Mouse (Mus musculus): ENCODE measurements at regions not wholly inside any gene's neighbourhood (a gene's known extent, or its start where the extent isn't known, plus 50 kb on each side); places are given as distances from the start of the nearest gene placed in this dataset.

DNA sequence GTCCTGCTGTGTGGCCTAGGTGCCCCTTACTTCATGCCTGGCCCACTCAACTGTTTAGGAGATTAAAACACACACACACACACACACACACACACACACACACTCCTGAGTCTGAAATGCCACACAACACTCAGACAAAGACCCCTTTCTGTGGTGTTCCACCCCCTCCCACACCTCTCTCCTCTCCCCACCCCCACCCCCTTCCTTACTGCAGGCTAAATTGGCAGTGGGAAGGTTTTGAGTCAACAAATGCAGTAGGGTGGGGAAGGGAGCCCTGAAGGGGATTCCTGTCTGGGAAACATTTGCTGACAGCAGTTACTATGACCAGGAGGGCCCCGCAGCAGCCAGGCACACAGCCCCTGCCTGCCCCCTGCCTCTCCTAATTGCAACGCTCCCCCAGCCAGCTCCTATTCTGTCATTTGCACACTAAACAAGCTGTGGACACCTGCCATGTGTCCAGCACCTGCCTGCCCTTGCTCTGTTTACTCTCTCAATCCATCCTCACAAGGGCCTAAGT is 69.5 kb downstream of the Ephb3 start:
- no peak for DNase-seq (ENCODE audit: low spot score)

DNA sequence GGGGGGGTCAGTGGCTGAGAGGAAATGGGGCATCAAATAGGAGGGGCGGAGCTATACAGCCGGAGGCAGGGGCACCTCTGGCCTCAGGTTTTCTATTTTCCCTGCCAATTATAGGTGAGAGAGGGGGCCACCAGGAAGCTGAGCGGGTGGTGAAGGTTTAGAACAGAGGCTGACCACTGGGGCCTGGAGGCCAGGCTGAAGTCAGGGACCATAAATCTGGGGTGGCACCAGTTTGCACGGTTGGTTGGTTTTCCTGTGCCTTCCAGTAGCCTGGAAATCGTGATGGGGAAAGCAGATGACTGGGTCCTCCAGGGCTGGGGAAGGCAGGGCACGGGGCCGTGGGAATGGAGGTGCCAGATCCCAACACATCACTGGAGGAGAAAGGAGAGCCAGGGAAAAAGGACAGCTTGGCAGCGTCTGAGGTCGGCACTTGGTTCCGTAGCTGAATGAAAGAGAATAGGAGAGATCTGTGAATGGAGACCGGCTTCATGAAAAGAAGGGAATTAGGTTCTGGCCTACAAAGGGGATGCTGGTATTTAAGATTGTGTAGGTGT is 73.3 kb downstream of the Ephb3 start:
- DNase-seq (ENCODE audit: low spot score): no peak

DNA sequence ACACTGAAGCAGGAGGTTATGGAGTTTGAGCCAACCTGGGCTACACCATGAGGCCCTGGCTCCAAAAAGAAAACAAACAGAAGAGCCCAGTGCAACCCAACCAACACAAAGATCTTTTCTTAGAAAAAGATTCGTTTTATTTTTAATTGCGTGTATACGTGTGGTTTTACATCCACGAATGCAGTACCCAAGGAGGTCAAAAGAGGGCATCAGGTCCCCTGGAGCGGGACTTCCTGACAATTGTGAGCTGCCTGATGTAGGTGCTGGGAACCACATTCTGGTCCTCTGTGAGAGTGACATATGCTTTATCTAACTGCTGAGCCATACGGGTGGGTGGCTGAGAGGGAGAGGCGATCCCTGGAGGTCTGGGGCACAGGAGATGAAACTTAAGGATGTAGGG is 73.8 kb downstream of the Ephb3 start:
- no peak for DNase-seq (ENCODE audit: low spot score)

DNA sequence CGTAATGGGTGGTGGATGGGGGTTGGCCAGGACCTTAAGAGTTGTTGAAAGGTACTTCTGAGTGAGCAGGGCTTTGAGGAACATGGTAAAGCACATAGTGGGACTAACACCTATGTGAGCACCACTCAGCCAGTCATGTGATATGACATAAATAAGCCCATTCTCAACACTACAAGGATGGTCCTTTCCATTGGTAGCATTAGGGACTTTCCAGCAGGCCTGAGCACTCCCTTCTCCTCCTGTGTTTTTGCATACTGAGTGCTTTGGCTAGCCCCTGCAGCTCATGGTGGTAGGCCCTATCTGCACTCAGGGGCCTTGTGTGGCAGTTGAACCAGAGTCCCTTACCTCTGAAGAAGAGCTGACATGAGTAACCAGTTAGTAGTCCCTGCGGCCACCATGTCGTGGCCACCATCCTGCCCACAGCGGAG is 75.7 kb downstream of the Ephb3 start:
- DNase-seq (ENCODE audit: low spot score): no peak

DNA sequence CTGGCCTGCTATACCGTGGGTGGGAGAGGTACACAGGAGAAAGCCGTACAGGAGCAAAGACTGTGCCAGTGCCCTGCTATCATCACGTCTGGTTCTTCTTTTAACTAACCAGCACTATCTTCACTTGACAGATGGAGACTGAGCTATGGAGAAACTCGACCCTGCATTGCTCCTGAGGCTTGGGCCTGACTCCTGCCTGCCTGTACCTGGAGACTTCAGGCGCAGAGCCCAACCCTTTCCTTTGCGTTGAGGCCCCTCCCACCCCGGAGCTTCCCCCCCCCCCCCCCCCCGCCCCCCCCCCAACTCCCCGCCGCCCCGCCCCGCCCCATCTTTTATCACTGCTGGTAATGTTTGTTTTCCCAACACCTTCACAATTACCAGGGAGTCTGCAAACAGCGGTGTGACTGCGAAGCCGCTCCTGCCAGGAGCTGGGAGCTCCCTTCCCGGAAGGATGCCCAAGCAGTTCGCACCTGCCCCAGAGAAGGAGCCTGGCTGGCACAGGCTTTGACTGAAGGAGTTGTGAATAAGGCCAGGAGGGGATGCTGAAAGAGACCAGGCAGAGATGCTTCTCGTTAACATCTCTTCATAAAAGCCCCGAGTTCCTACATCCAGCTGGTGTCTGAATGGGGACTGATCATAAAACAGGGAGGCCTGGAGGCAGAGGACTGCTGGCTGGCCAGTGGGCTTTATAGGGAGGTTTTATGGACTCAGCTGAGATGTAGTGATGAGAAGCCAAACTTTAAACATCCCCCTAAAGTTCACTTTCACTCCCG is 77.6 kb downstream of the Ephb3 start:
- no peak for DNase-seq (ENCODE audit: low spot score)

DNA sequence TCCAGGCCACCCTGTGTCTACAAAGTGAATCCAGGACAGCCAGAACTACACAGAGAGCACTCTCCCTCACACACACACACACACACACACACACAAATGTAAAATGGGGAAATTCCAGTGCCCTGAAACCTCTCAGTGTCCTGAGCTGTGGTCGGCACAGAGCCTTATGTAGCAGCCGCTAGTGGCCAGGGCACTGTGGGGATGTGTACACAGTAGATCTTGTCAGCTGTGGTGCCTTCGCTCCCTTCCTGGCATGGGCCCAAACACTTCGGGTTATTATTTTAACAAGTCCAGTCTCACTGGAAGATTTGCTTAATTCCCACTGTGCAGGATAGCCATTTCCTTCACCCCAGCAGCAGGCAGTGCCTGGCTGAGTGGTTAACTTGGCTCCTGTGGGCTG is 81.5 kb downstream of the Ephb3 start:
- DNase-seq (ENCODE audit: low spot score): no peak

DNA sequence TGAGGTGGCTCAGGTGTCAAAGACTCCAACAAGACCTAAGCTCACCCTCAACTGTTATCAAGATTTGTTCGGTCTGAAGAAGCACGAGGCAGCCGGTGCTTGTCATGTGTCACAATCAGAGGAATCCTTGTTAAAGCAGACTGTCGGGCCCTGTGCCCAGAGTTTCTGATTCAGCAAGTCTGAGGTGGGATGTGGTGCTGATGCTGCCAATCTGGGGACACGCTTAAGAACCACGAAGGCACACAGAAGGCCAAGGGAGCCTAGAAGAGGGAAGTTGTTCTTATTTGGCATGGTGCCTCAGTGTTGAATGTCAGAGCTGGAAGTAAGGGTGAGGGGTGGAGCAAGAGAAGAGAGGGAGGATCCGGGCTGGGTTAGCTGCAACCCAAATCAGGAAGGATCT is 85.0 kb downstream of the Ephb3 start:
- no peak for DNase-seq (ENCODE audit: low spot score)

DNA sequence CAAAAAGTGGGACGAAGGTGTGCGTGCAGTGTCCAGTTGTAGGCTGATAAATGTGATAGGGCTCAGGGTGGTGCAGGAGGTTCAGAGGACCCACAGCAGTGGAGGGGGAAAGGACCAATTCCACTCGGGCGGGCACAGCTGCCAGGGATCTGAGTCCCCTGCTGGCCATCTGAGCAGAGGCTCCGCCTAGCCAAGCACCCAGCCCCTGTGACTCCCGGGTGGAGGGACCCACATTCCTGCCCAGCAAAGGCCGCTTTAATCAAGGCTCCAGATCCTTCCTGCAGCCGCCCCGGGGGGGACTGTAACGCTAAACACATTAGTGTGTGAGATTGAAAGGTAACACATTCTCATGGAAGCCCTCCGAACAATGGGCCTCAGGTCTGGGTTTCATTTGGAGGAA is 88.5 kb downstream of the Ephb3 start:
- DNase-seq (ENCODE audit: low spot score): no peak

DNA sequence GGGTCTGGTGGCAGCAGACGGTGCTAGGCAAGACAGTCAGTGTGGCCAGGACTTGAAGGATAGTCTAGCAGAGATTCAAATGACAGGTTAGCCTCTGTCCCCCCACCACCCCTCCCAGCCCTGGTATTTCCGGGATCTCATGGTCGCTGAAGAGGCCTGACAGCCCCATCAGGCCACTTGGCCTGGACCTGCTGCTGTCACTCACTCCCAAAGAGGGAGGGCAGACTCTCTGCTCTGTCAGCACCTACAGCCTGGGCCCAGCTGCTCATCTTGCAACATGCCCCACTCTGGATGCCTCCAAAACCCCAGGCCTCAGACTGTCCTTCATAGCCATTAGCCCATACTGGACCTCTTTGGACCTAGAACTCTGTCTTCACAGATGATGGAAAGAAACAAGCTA is 89.0 kb downstream of the Ephb3 start:
- DNase-seq (ENCODE audit: low spot score): no peak

DNA sequence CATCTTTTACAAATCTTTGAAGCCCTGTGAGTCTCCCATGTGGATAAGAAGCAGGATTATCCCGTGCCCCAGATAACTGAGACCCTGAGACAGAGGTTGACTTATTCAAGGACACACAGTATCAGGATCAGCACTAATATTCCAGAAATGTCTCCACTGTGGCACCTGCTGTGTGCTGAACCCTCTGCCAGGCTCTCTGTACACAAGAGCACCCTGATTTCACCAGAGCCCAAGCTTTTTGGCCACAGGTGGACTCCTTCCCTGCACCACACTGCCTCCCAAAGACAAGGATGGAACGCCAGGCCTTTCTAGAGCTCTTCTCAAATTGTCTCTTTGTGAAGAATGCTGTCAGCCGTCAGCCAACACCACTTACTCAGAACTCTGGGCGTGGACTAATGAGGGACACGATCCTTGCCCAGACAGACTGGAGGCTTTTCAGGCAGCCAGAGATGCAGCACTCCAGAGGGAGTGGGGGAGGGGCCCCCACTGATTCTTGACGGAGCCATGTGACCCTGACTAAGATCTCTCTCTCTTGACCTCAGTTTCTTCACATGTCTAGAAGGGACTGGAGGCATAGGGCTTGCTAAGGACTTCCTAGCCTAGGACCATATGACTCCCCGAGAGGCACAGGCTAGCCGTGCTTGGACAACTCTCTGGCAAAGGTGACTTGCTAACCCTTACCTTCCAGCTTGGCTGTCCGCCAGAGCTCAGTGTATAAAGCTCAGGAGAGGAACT is 90.3 kb downstream of the Ephb3 start:
- no peak for DNase-seq (ENCODE audit: low spot score)

DNA sequence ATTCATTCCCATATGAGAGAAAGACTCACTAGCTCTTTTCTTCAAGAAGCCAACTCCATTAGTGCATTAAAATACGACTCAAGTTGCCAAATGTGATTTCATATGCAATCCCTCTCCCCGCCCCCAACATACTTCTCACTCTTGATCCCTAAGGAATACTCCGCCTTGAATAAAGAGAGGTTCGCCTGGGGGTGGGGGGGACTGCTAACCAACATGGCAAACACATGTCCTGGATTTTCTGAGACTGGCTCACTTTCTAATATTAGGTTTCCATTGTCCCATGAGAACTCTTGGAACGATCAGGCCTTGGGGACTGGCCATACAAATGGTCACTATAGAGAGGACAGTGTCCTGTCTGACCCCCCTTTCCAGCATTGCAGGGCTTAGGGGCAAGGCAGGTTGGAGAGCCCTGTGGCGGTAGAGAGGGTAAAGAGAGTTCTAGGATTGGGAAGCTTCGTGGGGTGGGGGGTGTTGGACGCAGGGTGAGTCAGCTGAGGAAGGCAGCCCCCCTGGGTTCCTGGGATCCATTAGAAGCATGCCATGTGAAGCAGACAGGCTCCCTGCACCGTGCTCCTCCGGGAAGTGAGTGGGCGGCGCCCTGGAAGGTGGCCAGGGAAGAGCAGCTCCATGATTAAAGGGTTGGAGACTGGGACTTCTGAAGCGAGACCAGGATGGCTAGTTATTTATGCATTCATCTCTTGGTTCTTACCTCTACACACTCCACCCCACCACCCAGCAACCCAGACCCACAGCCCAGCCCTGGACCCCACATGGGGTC is 91.6 kb downstream of the Ephb3 start:
- no peak for DNase-seq (ENCODE audit: low spot score)

DNA sequence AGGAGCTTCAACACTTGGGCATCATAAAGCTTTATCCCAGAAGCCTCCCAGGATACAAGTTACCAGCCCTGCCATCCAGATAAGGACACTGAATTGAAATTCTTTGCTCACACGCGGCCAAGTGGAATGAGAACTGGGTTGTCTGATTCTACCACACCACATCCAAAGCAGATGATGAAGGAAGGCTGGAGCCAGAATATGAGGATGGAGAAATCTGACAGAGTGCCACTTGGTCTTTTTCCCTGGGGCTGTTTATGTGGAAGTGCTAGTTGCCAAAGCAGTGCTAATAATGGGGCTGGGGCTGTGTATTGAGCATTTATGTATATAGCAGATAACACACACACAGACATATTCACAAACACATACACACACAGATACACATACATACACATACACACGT is 92.2 kb downstream of the Ephb3 start:
- DNase-seq (ENCODE audit: low spot score): no peak

DNA sequence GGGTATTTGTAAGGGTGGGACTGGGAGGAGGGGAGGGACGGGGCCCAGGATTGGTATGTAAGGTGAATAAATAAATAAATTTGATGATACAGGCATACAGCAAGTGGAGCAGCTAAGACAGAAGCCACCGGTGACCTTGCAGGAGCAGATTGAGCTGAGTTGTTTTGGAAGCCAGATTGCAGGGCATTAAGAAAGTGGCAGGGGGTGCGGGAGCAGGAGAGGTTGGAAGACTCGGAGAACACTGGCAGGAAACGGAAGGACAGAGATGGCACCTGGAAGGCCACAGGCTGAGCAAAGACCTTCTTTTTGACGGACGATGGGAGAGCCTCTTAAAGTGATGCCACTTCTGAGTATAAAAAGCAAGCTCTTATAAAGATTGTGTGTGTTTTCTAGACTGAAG is 94.3 kb downstream of the Ephb3 start:
- no peak for DNase-seq (ENCODE audit: low spot score)

DNA sequence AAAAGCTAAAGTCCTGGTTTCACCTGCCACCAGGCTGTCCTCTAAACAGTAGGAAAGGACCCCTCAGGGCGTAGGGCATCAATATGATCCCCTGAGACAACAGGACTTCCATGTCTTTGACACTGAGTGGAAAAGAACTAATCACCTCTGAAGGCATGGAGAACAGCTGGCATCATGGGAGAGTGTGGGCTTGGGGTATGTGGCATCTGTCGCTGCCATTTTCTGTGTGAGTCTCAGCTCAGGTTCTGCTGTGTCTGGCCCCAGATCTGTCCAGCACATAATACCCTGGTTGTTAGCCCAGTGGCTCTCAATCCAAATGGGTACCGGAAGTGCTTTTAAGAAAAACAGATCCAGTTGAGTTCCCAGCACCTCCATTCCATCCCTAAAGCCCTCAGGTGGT is 101.3 kb downstream of the Ephb3 start:
- DNase-seq (ENCODE audit: low spot score): no peak

DNA sequence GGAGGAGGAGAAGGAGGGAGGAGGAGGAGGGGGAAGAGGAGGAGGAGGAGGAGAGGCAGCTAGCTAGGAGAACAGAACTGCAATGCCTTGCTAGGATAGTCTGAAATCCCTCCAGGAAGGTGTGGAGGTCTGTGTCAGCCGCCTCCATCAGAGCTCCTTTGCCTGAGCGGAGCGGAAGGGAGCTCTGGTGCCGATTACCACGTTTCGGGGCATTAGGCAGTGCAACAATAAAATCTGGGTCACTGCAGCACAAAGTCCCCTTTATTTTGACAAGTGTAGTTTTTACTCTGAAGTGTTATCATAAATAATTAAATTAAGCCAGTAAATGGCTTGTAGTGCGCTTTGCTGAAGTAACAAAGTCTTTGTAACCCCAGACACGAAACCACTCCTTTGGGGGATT is 104.0 kb downstream of the Ephb3 start:
- no peak for DNase-seq (ENCODE audit: low spot score)

DNA sequence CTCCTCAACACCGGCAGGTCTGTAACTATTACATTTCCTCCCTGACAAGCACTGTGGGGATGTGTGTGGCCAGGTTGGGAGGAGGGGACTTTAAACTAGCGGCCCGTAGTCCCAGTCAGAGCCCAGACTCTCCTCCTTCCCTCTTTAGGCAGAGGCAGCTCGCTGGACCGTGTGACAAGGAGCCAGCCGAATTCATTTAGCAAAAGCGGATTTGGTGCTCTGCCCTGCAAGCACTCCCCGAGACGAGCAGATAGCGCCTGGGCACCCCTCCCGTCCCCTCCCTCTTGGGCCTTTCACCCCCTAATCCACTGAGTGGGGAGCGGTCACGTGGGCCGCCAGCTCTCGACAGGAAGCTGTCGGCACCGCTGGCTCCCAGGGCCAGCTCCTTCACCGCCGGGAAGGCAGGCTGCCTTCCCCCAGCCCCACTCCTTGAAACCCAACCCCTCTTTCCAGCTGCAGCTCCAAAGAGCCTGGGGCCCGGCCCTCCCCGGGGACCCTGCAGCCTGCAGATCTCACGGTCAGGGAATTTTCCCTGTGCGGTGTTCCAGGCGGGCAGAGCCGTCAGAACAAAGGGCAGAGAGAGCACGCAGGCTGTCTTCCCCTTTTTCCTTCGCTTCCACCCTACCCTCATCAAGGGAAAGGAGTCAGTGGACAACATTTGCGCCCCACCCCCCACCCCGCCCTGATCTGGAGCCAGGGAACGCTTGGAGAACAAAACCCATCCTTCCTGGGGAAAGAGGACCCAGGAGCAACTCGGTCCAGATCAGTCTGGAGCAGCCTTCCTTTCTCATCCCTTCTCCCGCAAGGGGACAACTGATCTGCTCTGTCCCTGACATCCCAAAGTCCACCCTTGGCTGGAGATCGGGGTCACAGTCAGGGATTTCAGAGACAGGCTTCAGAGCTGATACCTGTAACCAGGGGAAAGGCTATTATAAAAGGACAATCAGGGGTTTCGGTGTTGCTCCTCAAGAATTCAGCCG is 106.4 kb downstream of the Ephb3 start:
- peak; percentile 11 for DNase-seq (ENCODE audit: low spot score)

DNA sequence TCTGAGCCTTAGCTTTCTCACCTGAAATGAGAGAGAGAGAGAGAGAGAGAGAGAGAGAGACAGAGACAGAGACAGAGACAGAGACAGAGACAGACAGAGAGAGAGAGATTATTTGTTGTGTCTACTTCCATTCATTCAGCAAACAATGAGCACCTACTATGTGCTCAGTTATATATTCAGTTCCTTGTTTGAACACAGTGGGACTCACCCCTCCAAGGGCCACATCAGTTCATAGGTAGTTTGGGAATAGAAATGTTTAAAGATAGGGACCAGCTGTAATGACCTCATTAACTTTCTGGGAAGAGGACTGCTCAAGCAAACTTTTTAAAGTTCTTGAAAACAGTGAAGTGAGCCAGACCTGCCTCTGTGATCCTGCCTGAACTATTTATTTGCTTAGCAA is 107.2 kb downstream of the Ephb3 start:
- no peak for DNase-seq (ENCODE audit: low spot score)

DNA sequence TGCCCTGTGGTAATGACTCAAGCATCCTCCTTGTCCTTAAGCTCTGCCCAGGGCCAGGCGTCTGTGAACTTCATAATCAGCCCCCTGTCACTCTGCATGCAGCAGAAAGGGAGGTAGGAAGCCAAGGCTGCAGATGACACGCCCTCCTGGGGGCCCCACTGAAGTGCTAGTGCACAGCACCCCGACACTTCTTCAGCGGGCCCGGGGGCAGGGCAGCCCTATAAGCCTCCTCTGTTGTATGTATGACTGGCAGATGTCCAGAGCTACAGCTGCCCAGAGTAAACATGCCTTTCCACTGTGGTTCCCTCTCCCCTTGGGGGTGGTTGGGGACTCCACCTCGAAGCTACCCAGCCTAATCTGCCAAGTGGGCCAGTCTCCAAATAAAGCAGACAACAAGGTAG is 107.2 kb upstream of the Vps8 start:
- no peak for DNase-seq (ENCODE audit: low spot score)

DNA sequence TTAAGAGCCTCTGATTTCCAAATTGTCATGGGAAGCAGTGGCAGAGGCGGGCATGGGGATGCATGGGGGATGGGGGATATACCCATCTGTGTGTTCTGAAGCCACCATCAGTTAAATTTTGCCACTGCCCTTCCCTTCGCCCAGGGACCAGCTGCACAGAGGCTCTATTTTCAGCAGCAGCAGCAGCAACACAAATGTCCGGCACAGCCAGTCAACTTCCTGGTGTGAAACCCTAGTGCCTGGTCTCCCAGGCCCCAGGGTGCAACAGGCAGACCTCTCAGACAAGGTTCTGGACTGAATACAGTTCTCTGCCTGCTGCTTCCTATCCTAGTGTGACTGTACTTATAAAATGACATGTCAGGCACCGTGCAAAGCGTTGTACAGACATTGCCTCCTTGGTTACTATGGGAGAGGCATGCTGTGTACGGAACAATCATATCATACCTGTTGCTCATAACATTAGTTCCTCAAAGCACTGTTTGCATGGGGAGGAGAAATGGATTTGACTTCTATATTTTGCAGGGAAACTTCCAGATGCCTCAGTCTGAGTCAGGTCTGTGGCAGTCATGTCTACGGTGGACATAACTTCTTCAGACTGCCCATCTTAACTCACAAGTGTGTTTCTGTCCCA is 104.8 kb upstream of the Vps8 start:
- no peak for DNase-seq (ENCODE audit: low spot score)

DNA sequence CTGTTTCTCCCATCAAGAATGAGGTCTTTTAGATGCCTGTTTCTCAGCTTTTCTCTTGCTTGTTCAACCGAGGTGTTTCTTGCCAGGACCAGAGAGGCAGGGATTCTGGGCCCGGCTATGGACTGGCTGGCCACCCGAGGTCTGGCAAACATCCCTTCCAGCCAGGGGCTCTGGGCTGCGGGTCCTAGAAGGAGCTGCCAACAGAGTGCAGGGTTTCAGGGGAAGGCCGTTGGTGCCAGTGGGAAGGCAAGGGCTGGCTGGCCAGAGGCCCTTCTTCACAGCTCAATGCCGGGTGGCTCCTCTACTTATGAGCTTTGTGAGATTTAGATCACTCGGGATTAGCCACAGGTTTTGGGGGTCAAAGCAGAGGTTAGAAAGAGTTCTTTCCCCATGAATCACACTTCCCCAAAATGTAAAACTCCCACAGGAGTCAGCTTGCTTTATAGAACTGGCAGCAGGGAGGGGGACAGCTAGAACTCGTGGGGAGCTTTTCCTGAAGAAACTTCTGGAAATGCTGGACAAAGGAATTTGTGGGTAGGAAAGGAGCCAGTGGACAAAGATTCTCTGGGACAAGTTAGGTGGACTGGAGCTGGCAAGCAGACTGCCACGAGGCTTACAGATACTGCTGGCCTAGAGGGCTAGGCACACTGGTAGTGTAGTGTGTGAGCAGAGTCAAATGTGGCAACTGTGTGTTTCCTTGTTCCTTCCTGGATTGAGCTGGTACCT is 104.1 kb upstream of the Vps8 start:
- DNase-seq (ENCODE audit: low spot score): no peak
